Mouse (Mus musculus) T-helper 2 cell (primary cell): ENCODE results near the gene Slc7a4.

Experiments
- in situ Hi-C: fragments of 300-600 bp; cut with MboI, MseI; formaldehyde crosslinking; loops from one replicate; pipeline ENCODE4 v1.15.1; 2025; ENCODE audit warnings: high pct_unique_total_duplicates

Gene Slc7a4

DNA sequence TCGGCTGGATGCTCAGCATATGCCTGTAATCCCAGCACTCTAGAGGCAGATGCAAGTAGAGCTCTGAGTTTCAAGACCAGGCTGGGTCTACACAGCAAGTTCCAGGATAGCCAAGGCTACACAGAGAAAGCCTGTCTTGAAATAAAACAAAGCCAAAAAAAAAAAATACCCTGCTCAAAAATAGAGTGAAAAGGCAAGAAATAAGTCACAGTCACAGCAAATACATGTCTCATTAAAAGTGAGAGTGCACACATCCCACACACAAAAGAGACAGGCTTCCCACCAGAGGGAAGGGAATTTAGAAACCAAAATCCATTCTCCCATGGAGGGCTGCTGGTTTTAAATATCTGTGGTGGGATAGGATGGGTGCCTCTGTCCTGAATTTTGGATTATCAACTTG is 19.4 kb downstream of the Slc7a4 start:
- in situ Hi-C loops: loop anchor here (5.0 kb wide), 1 partner anchor 51 kb away; no protein-coding TSS in a partner anchor

DNA sequence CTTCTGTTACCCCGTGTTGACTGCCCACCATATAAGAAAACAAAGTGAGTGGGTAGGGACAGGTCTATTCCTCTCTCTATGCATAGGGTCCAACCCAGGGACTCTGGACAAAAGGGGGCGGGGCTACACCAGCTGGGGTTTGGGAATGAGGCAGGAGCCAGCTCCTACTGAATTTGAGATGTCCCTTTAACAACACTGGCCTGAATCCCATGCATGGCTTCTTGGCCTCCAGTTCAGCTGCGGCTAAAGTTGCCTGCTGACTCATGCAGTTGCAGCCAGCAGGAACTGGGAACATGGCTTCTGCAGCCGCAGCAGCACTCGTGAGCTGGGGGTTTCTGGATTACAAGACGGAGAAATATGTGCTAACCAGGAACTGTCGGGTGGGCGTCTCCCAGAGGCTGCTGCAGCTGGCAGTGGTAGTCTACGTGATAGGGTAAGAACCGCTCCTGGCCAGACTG is 21.2 kb downstream of the Slc7a4 start, which contains the start of gene P2rx6:
Gene P2rx6 (plus strand): TSS at position 135 of the 458 bp plus-strand sequence.
- in situ Hi-C loops: loop anchor here (5.0 kb wide), 1 partner anchor 49 kb away; no protein-coding TSS in a partner anchor

GRCm38 (mm10) chr16:17561128-17561750 is 21.8 kb downstream of the Slc7a4 start, which contains the start of gene Lrrc74b:
Gene Lrrc74b, minus strand, starts transcription at chr16:17561247.
- in situ Hi-C loops: loop anchor here (5.0 kb wide), 1 partner anchor 49 kb away; no protein-coding TSS in a partner anchor

DNA sequence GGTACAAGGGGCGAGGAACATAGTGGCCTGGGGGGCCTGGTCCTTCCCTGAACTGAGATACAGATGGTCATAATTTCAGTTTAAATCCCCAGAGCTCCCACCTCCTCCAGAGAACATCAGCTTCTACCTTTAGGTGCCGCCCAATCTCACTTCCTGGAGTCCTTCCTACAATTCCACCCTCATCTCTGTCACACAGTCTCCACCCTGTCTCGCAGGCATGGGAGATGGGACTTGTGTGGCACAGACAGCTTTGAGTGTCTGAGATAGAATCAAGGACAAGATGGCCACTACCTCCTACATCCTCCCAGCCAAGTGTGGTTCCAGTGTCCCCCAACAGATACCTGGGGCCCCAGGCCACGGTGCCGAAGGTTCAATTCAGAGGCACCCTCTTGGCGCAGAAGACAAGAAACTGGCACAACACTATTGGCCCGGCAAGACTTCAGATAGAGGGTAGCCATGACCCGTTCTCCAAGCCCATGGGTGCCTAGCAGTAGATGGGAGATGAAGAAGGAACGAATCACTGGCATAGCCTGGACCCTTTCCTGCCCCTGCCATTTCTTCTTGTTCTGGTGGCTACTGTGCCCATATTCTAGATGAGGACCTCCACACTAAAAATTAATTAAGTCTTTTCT is 23.5 kb downstream of the Slc7a4 start:
- in situ Hi-C loops: loop anchor here (5.0 kb wide), 2 partner anchors 47 to 58 kb away; partner anchors contain the start of gene Smpd4

GRCm38 (mm10) chr16:17558811-17559210 is 24.2 kb downstream of the Slc7a4 start:
- in situ Hi-C loops: loop anchor here (5.0 kb wide), 1 partner anchor 58 kb away; the partner anchor contains the start of gene Smpd4

DNA sequence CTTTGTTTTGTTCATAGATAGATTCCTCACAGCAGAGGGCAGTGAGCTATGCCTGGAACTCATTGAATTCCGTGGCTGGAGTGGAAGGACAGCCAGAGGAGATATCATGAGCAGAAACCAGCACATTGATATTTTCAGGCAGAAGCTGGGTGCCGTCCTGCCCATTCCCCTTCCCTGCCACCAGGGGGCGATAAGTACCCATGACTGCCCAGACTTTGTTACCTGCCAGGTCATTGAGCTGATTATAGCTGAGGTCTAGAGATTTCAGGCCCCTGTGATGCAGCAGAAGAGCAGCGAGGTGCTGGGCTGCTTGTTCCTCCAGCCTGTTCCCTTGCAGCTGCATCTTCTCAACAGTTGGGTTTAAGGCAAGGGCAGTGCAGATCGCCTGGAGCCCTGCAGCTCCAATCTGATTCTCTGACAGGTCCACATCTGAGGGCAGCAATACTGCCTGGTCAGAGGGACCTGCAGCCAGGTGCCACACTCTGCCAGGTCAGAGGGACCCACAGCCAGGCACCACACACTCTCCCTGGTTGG is 25.0 kb downstream of the Slc7a4 start:
- in situ Hi-C loops: loop anchor here (5.0 kb wide), 1 partner anchor 59 kb away; the partner anchor contains the start of gene Smpd4

DNA sequence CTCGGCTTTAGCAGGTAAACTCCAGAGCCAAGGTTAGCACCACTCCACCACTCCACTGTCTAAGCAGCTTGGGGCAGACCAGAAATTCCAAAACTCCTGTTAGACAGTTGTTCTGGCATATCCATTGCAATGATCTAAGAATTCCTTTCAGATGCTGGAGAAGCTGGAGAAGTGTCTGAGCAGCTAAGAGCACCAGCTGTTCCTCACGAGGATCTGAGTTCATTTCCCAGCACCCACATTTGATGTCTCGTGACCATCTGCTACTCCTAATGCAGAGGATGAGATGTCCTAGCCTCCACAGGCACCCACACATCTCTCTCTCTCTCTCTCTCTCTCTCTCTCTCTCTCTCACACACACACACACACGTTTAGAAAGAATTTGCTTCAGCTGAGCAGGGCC is 26.1 kb downstream of the Slc7a4 start:
- in situ Hi-C loops: loop anchor here (5.0 kb wide), 1 partner anchor 60 kb away; the partner anchor contains the start of gene Smpd4

DNA sequence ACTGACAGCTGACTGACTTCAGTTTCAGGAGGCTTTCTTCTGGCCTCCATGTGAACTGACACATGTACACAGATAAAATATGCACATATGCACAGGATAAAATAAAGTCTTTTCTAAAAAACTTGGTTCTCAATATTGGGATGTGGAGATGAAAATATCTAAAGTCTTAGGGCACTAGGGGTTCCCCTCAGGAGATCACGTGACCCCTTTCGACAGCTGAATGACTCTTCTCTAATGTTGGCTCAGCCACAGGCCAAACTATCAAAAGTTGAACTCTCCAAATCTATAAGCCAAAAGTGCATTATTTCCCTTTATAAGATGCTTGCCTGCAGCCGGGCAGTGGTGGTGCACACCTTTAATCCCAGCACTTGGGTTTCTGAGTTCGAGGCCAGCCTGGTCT is 26.8 kb downstream of the Slc7a4 start:
- in situ Hi-C loops: loop anchor here (5.0 kb wide), 1 partner anchor 61 kb away; the partner anchor contains the start of gene Smpd4

DNA sequence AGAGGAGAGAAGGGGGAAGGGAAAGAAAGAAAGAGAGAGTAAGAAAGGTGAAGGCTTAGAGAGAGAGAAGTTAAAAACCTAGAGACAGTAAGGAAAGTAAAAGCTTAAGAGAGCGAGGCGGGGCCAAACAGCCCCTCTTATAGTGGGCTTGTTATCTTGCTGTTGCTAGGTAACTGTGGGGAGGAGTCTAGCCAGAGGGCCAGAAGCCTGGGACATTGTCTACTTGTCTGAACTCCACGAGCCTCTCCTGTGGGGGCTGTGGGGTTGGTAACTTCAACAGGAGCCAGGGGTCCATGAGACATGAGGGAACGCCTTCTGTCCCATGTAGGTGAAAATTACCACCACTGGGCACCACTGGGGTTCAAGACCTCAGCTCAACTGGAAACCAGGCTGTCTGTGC is 28.3 kb downstream of the Slc7a4 start:
- in situ Hi-C loops: loop anchor here (5.0 kb wide), 1 partner anchor 63 kb away; the partner anchor contains the start of gene Smpd4

- in situ Hi-C loops: no loop called here
Observed at GRCm38 (mm10) chr16:17553910-17554685, 28.9 kb downstream of the Slc7a4 start.

GRCm38 (mm10) chr16:17552837-17553236 is 30.2 kb downstream of the Slc7a4 start:
- in situ Hi-C loops: no loop called here

DNA sequence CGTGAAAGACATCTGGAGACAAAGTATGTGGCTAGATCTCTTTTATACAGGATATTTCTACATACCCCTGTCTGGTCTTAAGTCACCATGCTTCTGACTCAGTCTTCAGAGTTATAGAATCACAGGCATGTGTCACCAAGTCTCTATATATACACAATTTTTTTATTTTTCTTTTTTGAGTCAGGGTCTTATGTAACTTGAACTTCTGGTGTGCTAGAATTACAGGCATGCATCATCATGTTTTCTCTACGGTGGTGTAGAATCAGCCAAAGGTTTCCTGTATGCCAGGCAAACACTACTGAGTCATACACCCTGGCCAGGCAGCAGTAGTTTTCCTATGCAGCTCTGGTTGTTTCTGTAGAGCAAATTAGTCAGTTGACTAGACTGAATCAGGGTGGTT is 40.4 kb downstream of the Slc7a4 start:
- in situ Hi-C loops: no loop called here

- in situ Hi-C loops: no loop called here
Observed at GRCm38 (mm10) chr16:17536584-17536983, 46.4 kb downstream of the Slc7a4 start.

GRCm38 (mm10) chr16:17532676-17533329 is 50.2 kb downstream of the Slc7a4 start:
- in situ Hi-C loops: no loop called here

GRCm38 (mm10) chr16:17532271-17532670 is 50.7 kb downstream of the Slc7a4 start:
- in situ Hi-C loops: no loop called here

GRCm38 (mm10) chr16:17530640-17531288 is 52.2 kb downstream of the Slc7a4 start, which contains the start of gene Thap7:
Gene Thap7, minus strand, starts transcription at chr16:17531136.
- in situ Hi-C loops: no loop called here

- in situ Hi-C loops: no loop called here
Observed at GRCm38 (mm10) chr16:17529981-17530586, 52.9 kb downstream of the Slc7a4 start.

DNA sequence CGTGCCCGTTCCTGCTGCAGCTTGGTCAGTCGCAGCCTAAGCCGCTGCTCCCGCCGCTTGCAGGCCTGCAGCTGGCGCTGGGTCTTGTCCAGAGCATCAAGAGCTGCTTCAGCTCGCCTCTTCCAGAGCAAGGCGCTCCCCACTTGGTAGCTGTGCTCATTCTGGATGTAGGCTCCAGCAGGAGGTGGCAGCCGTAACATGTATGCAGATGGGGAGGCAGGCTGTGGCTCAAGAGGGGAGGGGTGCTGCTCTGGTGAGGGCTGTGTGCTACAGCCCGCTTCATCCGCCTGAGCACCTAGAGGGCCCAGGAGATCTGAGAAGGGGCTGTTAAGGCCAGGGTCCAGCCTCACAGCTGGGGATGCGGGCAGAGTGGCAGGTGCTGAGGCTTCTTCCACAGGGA is 54.7 kb downstream of the Slc7a4 start:
- in situ Hi-C loops: no loop called here

DNA sequence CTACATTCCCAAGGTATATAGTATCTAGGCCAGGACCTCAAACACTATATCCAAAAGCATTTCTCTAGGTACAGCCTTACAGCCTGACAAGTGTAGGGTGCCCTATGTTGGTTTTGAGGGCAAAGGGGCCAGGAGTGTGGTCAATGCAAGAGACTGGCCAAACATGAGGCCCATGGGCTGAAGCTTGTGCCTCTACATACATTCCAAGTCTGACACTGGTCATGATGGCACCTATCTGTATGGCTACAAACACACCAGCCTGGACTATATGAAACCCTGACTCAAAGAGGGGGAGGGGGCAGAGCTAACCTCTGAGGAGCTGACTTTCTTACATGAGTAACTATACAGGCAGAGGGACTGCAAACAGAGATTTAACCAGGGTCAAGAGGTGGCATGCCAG is 55.4 kb downstream of the Slc7a4 start:
- in situ Hi-C loops: no loop called here

- in situ Hi-C loops: no loop called here
Observed at GRCm38 (mm10) chr16:17526223-17526622, 56.8 kb downstream of the Slc7a4 start.
